Mouse (Mus musculus): ENCODE data around the gene Wipi1.
"Not testable (repeated sequence)": the region's sequence is repeated elsewhere in the genome, so short reads cannot be mapped to it uniquely, and the experiment has no call there.

The Wipi1 gene

GRCm38 (mm10) chr11:109611303-109612149 is at the start of gene Wipi1:
TSS of gene Wipi1 (minus strand) at chr11:109611967.
- DNase-seq, result peak; percentile 100

DNA sequence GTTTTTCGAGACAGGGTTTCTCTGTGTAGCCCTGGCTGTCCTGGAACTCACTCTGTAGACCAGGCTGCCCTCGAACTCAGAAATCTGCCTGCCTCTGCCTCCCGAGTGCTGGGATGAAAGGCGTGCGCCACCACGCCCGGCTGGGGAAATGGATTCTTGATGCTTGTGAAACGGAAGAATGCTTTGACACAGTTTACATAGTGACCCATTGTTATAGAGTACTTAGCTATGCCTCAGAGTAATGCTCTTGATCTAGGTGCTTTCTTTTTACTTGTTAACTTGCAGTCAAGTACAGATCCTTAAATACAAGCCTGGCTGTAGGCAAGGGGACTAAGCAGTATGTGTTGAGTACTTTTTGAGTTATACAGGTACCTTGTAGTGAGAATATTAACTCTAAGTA is 48.8 kb upstream of the Wipi1 start:
- not testable (repeated sequence) for DNase-seq

- no peak for DNase-seq
Observed at GRCm38 (mm10) chr11:109656232-109656631, 44.5 kb upstream of the Wipi1 start.

DNA sequence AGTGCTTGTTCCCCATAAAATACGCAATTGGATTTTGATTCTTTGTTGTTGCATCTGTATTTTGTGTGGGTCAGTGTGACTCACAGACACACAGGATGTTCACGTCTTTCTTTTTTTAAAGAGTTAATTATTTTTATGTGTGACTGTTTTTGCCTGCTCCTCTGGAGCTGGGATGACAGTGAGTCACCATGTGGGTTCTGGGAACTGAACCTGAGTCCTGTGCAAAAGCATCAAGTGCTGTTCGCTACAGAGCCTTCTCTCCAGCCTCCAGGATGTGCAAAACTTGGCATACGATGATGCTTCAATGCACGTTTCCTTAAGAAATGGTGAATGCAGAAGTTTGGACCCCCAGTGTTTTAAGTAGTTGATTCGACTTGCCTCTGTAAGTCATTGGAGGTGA is 42.8 kb upstream of the Wipi1 start:
- no peak for DNase-seq

DNA sequence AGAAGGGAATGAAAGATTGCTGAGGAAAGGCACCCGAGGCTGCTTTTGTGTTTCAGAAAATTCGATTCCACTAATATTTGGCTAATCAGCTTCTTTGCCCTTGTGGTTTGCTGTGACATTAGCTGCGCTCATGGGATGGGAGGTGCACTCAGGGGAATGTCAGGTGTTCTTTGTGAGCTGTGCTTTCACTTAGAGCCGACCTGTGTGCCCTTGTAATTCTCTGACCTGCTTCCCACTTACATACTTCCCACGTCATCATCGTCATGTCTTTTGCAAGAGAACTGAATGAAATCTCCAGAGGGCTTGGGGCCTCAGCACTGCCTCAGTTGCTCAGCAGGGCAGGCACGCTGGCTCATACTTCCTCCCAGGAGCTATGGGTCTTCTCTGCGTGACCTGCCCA is 41.4 kb upstream of the Wipi1 start:
- no peak for DNase-seq

- DNase-seq, result no peak
Observed at GRCm38 (mm10) chr11:109652505-109652904, 40.7 kb upstream of the Wipi1 start.

- peak; percentile 37 for DNase-seq
Observed at GRCm38 (mm10) chr11:109651566-109652024, 39.8 kb upstream of the Wipi1 start.

DNA sequence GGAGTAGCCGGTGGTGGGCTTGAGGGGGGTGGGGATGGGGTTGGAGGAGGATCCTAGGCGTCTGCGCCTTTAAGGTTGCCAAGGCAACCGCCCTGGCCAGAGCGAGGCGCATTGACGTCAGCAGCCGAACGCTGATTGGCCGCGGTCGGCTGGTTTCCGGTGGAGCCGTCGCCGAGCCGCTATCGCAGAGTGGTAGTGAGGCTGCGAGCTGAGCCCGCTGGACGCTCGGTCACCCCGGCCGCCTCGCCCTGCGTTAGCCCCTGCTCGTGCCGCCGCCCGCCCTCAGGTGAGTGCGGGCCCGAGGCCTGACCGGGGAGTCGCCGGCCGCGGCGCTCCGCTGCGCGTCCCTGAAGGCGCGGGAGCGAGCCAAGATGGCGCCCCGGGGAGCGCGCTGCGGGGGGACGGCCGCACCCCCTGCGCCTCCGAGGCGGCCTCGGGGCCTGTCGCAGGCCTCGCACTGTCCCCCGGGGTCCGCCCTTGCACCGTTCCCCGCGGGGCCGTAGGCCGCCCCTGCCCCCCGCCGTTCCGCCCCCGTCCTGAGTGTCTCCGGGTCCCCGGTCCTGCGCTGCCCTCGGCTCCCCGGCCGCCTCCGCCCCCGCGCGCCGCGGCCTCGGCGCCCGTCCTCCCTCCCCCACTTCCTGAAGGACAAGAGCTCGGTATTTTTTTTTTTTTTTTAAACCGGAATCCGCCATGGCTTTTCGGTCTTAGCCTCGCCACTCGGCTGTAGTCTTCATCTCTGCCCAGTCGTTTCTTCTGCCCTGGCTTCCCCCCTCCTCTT is 39.2 kb upstream of the Wipi1 start:
- DNase-seq, result peak; percentile 94

- DNase-seq, result peak; percentile 68
Observed at GRCm38 (mm10) chr11:109649975-109650701, 38.4 kb upstream of the Wipi1 start.

GRCm38 (mm10) chr11:109649206-109649605 is 37.4 kb upstream of the Wipi1 start, which contains the start of gene Prkar1a:
TSS of gene Prkar1a (plus strand) at chr11:109649405.
- DNase-seq, result no peak

DNA sequence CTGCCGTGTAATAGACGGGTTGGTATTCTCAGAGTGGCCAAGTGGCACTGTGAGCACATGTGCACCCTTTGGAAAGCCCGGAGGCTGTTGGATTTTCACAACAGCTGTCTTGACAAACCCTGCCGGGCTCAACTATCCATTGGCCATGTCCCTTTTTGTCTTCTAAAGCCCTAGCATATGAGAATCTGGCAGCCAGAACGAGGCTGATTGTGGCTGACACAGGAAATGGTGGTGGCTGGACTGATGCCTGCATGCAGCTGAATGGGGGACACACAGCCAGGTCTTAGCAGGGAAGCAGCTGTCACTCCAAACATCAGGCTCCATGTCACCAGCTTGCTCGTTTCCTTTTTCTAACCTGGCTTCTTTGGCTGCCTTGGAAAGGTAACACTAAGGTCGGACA is 36.7 kb upstream of the Wipi1 start:
- peak; percentile 59 for DNase-seq

GRCm38 (mm10) chr11:109641498-109642222 is 29.9 kb upstream of the Wipi1 start:
- DNase-seq, result peak; percentile 37

GRCm38 (mm10) chr11:109635871-109636395 is 24.2 kb upstream of the Wipi1 start:
- DNase-seq, result no peak

- no peak for DNase-seq
Observed at GRCm38 (mm10) chr11:109634928-109635327, 23.2 kb upstream of the Wipi1 start.

GRCm38 (mm10) chr11:109629021-109629521 is 17.3 kb upstream of the Wipi1 start:
- no peak for DNase-seq

GRCm38 (mm10) chr11:109628099-109628498 is 16.3 kb upstream of the Wipi1 start:
- DNase-seq, result no peak

DNA sequence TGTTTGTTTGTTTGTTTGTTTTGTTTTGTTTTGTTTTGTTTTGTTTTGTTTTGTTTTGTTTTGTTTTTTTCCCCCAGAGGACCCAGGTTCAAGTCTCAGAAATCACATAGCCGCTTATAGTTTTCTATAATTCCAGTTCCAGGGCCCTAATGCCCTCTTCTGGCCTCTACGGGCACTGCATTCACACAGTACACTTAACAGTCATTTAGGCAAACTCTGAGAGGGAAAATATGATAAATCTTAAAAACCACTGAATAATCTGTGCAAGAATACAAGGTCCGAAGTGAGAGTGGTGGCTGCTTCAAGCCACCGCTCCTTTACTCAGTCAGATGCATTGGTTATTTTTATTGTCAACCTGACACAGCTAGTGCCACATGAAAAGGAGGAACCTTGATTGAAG is 15.9 kb upstream of the Wipi1 start:
- DNase-seq, result no peak

- DNase-seq, result no peak
Observed at GRCm38 (mm10) chr11:109623238-109623637, 11.5 kb upstream of the Wipi1 start.

GRCm38 (mm10) chr11:109622518-109623037 is 10.8 kb upstream of the Wipi1 start:
- peak; percentile 19 for DNase-seq

DNA sequence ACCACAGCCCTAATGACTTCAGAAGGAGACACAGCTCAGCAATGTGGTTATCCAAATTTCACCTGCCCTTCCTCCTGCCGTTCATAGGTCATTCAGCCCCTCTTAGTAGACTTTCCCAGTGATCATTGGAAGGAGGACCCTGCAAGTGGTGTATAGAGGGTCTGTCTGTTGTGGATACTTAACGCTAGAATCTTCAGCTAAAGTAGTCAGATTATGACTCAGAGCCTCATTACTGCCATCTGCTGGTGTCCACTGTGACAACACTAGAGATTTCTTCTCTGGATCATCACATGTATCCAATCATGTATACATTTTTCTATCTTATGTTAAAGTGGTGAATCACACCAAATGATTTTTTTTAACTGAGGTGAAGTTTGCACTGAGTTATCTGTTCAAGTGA is 9.4 kb upstream of the Wipi1 start:
- DNase-seq, result peak; percentile 74

DNA sequence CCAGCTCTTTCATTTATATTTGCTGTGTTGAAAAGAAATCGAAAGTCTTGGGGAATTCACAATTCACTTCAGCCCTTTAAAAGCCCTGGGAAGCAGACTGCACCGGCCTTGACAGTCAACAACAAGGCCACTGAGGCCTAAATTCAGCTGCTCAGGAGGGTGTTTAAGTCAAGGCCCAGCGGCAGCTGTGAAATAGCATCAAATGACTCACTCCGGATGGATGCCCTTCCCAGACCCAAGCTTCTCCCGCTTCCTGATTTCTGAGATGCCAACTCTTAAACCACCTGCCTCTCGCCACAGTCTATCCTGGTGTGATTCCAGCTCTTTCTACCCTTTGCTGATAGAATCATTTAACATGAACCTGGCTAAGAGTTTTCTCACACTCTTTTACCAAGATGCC is 8.6 kb upstream of the Wipi1 start:
- DNase-seq, result no peak

DNA sequence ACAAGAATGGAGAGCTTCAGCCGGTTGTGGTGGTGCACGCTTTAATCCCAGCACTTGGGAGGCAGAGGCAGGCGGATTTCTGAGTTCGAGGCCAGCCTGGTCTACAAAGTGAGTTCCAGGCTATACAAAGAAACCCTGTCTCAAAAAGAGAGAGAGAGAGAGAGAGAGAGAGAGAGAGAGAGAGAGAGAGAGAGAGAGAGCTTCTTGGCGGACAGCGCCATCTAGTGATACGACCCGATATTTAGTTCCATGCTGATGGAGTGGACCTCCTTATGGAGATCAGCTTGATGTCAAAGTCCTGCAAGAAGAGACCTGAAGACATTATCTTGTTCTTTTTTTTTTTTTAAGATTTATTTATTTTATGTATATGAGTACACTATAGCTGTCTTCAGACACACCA is 7.3 kb upstream of the Wipi1 start:
- DNase-seq, result peak; percentile 77

All from lung, postnatal 14 days (tissue).